Mouse (Mus musculus): ENCODE data around the gene Cend1. TPM values are rescaled to one million over a fixed set of nuclear protein-coding genes. Genes with fewer than 3 reads are reported as not detected.

Cend1 gene
- polyA plus RNA-seq, 1 experiment = 231 TPM

DNA sequence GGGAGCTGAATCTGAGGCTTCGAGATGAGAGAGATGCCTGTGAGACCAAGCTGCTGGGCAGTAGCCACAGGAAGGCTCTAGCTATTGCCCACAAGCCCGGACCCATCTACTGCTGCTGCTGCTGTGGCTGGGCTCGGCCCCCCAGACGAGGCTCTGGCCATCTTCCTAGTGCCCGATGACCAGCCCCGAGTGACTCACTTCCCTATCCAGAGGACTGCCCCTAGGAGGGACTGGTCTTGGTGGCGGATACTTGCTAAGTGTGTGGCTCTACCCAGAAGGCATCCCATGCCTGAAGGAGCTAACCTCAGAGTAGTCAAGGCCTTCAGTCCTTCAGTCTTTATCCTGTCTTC is 36.7 kb upstream of the Cend1 start:
- Histone ChIP-seq H3K27ac (ENCODE audit: insufficient read depth, low read length) (no peak overlapping the region), H3K4me3 (ENCODE audit: insufficient read depth, low read length) (no peak overlapping the region), H3K4me1 (ENCODE audit: control insufficient read depth, insufficient read depth, low read length) (peaks cover 7% of the 10 kb centered on the region)
- no peak for TF ChIP-seq CTCF (IDR thresholded peaks at IDR 0.05; ENCODE audit: extremely low read depth, insufficient read depth, low read length)
- TF ChIP-seq POLR2A (IDR thresholded peaks at IDR 0.05; ENCODE audit: extremely low read depth, insufficient read depth, low read length) = no peak

GRCm38 (mm10) chr7:141465388-141466044 is 36.2 kb upstream of the Cend1 start:
- no peak for TF ChIP-seq POLR2A (IDR thresholded peaks at IDR 0.05; ENCODE audit: extremely low read depth, insufficient read depth, low read length)
- no peak for TF ChIP-seq CTCF (IDR thresholded peaks at IDR 0.05; ENCODE audit: extremely low read depth, insufficient read depth, low read length)
- Histone ChIP-seq H3K27ac (ENCODE audit: insufficient read depth, low read length) (no peak overlapping the region), H3K4me1 (ENCODE audit: control insufficient read depth, insufficient read depth, low read length) (peaks cover 7% of the 10 kb centered on the region), H3K4me3 (ENCODE audit: insufficient read depth, low read length) (no peak overlapping the region)

DNA sequence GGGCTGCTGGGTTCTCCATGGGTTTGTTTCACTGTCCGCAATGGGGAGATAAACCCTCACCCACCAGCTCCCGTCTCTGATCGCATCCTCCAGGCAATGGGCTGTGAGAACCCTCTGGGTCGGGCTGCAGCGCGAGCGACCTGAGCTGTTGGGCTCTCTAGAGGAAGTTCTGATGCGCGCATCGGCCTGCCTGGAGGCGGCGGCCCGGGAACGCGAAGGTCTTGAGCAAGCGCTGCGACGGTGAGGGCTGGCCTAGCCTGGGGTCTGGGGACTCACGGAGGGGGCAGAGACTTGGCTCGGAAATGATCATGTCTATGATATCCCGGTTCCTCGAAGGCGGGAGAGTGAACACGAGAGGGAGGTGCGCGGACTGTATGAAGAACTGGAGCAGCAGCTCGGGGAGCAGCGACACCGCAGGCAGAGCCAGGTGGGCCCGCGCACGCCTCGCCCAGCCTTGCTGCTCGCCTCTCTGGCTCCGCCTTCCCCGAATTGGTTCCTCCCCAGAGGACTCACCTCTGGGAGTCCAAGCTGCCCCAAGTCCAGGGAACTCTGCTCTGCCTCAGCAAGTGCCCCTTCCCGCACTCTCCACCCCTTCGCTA is 35.4 kb upstream of the Cend1 start:
- TF ChIP-seq POLR2A (IDR thresholded peaks at IDR 0.05; ENCODE audit: extremely low read depth, insufficient read depth, low read length) = no peak
- Histone ChIP-seq H3K4me3 (ENCODE audit: insufficient read depth, low read length) (peak overlapping the region; percentile 4; the same call in 1 of the 2 replicates), H3K4me1 (ENCODE audit: control insufficient read depth, insufficient read depth, low read length) (peaks cover 7% of the 10 kb centered on the region), H3K27ac (ENCODE audit: insufficient read depth, low read length) (peak overlapping the region; percentile 24; the same call in 1 of the 2 replicates)

GRCm38 (mm10) chr7:141463824-141464602 is 34.7 kb upstream of the Cend1 start:
- TF ChIP-seq POLR2A (IDR thresholded peaks at IDR 0.05; ENCODE audit: extremely low read depth, insufficient read depth, low read length) (no peak), CTCF (IDR thresholded peaks at IDR 0.05; ENCODE audit: extremely low read depth, insufficient read depth, low read length) (no peak)
- Histone ChIP-seq H3K4me1 (ENCODE audit: control insufficient read depth, insufficient read depth, low read length) (peaks cover 2% of the 10 kb centered on the region; the same call in 1 of the 2 replicates), H3K27ac (ENCODE audit: insufficient read depth, low read length) (peak overlapping the region; percentile 24; the same call in 1 of the 2 replicates), H3K4me3 (ENCODE audit: insufficient read depth, low read length) (peak overlapping the region; percentile 4; the same call in 1 of the 2 replicates)

DNA sequence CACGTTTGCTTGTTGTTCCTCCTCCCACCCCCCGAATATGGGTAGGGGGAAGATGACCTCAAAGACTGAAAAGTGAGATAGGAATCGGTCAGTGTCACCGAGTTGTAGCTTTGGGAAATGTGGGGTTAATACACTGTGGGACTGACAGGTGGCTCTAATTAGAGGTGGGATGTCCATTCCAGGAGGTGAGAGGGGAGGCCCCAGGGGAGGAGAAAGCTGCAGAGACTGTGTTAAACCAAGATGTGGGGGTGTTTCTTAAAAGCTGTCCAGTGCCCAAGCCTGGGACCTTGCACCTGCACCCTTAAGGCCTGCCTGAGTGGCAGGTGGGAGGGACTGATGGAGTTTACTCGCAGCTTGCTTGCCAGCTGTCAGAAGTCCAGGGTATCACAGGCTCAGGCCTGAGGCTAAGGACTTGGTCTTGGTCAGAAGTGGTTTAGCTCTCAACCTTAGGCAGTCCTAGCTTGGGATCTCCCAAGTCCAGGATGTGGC is 33.1 kb upstream of the Cend1 start:
- Histone ChIP-seq H3K4me3 (ENCODE audit: insufficient read depth, low read length) (no peak overlapping the region), H3K27ac (ENCODE audit: insufficient read depth, low read length) (no peak overlapping the region), H3K4me1 (ENCODE audit: control insufficient read depth, insufficient read depth, low read length) (no peaks in the 10 kb centered on the region)
- no peak for TF ChIP-seq POLR2A (IDR thresholded peaks at IDR 0.05; ENCODE audit: extremely low read depth, insufficient read depth, low read length)
- no peak for TF ChIP-seq CTCF (IDR thresholded peaks at IDR 0.05; ENCODE audit: extremely low read depth, insufficient read depth, low read length)

- 0 out of 2 replicates have a peak overlapping the region, but pooled peaks have one; percentile 14 for H3K4me3 ChIP-seq (ENCODE audit: insufficient read depth, low read length)
- H3K4me1 ChIP-seq (ENCODE audit: control insufficient read depth, insufficient read depth, low read length) = no peaks in the 10 kb centered on the region
- no peak overlapping the region for H3K27ac ChIP-seq (ENCODE audit: insufficient read depth, low read length)
- TF ChIP-seq CTCF (IDR thresholded peaks at IDR 0.05; ENCODE audit: extremely low read depth, insufficient read depth, low read length) (no peak), POLR2A (IDR thresholded peaks at IDR 0.05; ENCODE audit: extremely low read depth, insufficient read depth, low read length) (no peak)
Observed at GRCm38 (mm10) chr7:141461521-141462332, 32.4 kb upstream of the Cend1 start.

DNA sequence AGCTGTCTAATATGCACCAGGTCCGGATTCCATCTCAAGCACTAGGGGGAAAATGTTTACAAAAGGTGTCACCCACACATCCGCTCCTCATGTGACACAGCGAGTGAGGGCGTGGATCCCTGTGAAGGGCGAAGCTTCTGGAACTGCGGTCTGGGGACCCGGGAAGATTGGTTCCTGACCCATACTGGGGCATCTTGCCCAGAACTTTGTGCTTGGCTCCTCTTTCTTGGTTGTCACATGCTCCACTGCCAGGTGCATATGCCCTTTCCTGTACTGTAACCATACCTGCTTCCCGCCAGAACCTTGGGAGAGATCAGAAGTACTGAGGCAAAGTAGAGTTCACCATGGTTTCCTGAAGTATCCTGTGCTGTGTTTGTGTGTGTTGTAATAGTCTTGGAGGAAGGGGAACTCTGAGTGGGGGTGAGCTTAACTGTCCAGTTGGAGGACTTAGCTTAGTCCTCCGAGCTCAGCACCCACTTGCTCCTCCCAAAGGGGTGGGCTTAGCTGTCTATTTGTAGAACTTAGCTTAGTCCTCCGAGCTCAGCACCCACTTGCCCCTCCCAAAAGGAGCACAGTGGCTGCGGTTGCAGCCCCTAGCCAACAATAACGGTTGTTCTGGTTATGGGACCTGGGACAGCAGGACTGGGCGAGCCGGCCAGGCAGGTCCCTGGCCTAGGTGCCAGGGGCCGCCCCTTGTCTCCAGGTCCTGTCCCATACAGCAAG is 31.3 kb upstream of the Cend1 start, which contains the start of gene Cracr2b:
Gene Cracr2b (plus strand): TSS at position 704 of the 723 bp plus-strand sequence.
- Histone ChIP-seq H3K4me1 (ENCODE audit: control insufficient read depth, insufficient read depth, low read length) (no peaks in the 10 kb centered on the region; the same call in 1 of the 2 replicates), H3K4me3 (ENCODE audit: insufficient read depth, low read length) (0 out of 2 replicates have a peak within 1 kb of the TSS, but pooled peaks have one; percentile 14), H3K27ac (ENCODE audit: insufficient read depth, low read length) (peak within 1 kb of the TSS; percentile 15; the same call in 1 of the 2 replicates)
- TF ChIP-seq CTCF (IDR thresholded peaks at IDR 0.05; ENCODE audit: extremely low read depth, insufficient read depth, low read length) (no peak), POLR2A (IDR thresholded peaks at IDR 0.05; ENCODE audit: extremely low read depth, insufficient read depth, low read length) (no peak)

DNA sequence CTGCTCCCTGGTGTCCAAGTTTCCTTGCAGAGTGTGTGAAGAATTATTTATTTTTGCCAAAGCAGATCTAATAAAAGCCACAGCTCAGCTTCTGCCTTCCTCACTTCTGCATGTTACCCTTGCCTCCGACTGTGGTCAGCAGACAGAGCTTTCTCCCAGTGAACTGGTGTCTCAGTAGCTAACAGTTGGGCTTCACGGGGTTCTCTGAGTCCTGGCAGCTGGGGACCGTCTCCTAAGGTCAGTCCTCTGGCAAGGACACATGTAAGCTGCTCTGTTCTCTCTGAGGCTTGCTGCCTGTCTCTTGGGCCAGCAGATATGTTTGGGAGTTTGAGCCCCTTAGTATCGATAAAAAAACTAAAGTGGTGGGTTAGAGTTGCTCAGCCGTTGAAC is 30.7 kb upstream of the Cend1 start:
- Histone ChIP-seq H3K27ac (ENCODE audit: insufficient read depth, low read length) (no peak overlapping the region), H3K4me1 (ENCODE audit: control insufficient read depth, insufficient read depth, low read length) (no peaks in the 10 kb centered on the region; the same call in 1 of the 2 replicates), H3K4me3 (ENCODE audit: insufficient read depth, low read length) (no peak overlapping the region)
- no peak for TF ChIP-seq CTCF (IDR thresholded peaks at IDR 0.05; ENCODE audit: extremely low read depth, insufficient read depth, low read length)
- TF ChIP-seq POLR2A (IDR thresholded peaks at IDR 0.05; ENCODE audit: extremely low read depth, insufficient read depth, low read length) = no peak

Measured in cortical plate, adult 2 months (tissue).